ENCODE assay signal across 8 mouse cellular contexts in genomic region chr8:126516620-126517577, GRCm38 (mm10). TPM values are rescaled to one million over a fixed set of nuclear protein-coding genes. Genes with fewer than 3 reads are reported as not detected.
A peak's percentile ranks its signal among the peaks of the same experiment; 100 is the strongest.
DNase-seq lines count a peak whose midpoint lies in the region; ATAC-seq and TF ChIP-seq lines count a peak whose summit lies in the region.

No protein-coding gene starts in this region.

- H3K4me3 ChIP-seq in hindbrain, postnatal 0 days (ENCODE audit: low read length), result peak overlapping the region; percentile 25
- H3K4me3 ChIP-seq in megakaryocyte, embryonic 14.5 days (replicated peaks), result peak overlapping the region; percentile 35

- TF ChIP-seq CTCF in hindbrain, postnatal 0 days (IDR thresholded peaks at IDR 0.05; ENCODE audit: low read depth), result no peak

- WGBS in hindbrain, postnatal 0 days, result 4% methylated on average over 27 of the region's 27 CpGs

- peak; percentile 98 for DNase-seq in adrenal gland, adult 2 months
- DNase-seq in embryo, embryonic 10.5 days (ENCODE audit: low spot score), result peak; percentile 75
- DNase-seq in gastrocnemius, postnatal 10 days, result peak; percentile 91
- peak; percentile 97 for DNase-seq in hindbrain, postnatal 0 days (ENCODE audit: low spot score)
- peak; percentile 95 to 98 for DNase-seq in left cerebral cortex, adult 9 months (ENCODE audit: low spot score in 2 of 2)
- peak; percentile 99 for DNase-seq in right cerebral cortex, adult 2 months (ENCODE audit: low spot score in 2 of 2)
- DNase-seq in thymus, postnatal 14 days, result no peak

- no peaks in the 10 kb centered on the region for H3K36me3 ChIP-seq in hindbrain, postnatal 0 days (ENCODE audit: insufficient read depth, low read length)
- H3K36me3 ChIP-seq in megakaryocyte, embryonic 14.5 days (replicated peaks; ENCODE audit: low read length), result no peaks in the 10 kb centered on the region

- peak overlapping the region; percentile 87 for H3K27ac ChIP-seq in hindbrain, postnatal 0 days

- no peaks in the 10 kb centered on the region for H3K9me3 ChIP-seq in hindbrain, postnatal 0 days (ENCODE audit: low read length)
- H3K9me3 ChIP-seq in megakaryocyte, embryonic 14.5 days, result peaks cover 2% of the 10 kb centered on the region; the same call in 1 of the 2 replicates

- H3K27me3 ChIP-seq in hindbrain, postnatal 0 days (ENCODE audit: insufficient read depth, low read length), result no peaks in the 10 kb centered on the region
- peaks cover 4% of the 10 kb centered on the region for H3K27me3 ChIP-seq in megakaryocyte, embryonic 14.5 days (replicated peaks)

- peak; percentile 91 for ATAC-seq in hindbrain, postnatal 0 days

- peak overlapping the region; percentile 60 for H3K4me2 ChIP-seq in hindbrain, postnatal 0 days (ENCODE audit: low read depth, low read length)

- peaks cover 11% of the 10 kb centered on the region for H3K4me1 ChIP-seq in hindbrain, postnatal 0 days (ENCODE audit: insufficient read depth, low read length)
- peaks cover 38% of the 10 kb centered on the region for H3K4me1 ChIP-seq in megakaryocyte, embryonic 14.5 days

- H3K9ac ChIP-seq in hindbrain, postnatal 0 days (replicated peaks; ENCODE audit: low read length), result peak overlapping the region; percentile 43

RNA-seq across cellular contexts. Expression of gene Tarbp1, which starts 42.0 kb away (rescaled TPM):
- 1 to 10 TPM; 4.8 to 5.0 TPM for total RNA-seq in adrenal gland, adult 2 months (2021)
- 3.8 and 4.1 TPM in 2 replicates for polyA plus RNA-seq in adrenal gland, adult 2 months (2012; rRNA removed)
- 1 to 10 TPM; 5.4 to 6.0 TPM for total RNA-seq in gastrocnemius, postnatal 10 days (2021)
- total RNA-seq in hindbrain, postnatal 0 days (2014; rRNA removed), result 5.0 and 7.6 TPM in 2 replicates
- 1.2 TPM in 2 replicates for polyA plus RNA-seq in hindbrain, postnatal 0 days (2015; fragmentation: Nextera tagmentation; extraction: Ambion mirVana)
- polyA plus RNA-seq in megakaryocyte, embryonic 14.5 days (2012; ENCODE audit: insufficient read depth, low replicate concordance), result 0.34 TPM in 1 of 2 replicates, not detected in the other
